Mouse (Mus musculus) stomach, embryonic 14.5 days (tissue): ENCODE results near the gene Tefm. TPM values are rescaled to one million over a fixed set of nuclear protein-coding genes. Genes with fewer than 3 reads are reported as not detected.

Experiments used
- ATAC-seq: fragments of 200-750 bp; cut with Nextera tagmentation; 2 replicates; pipeline ENCODE4 v1.8.0; 2017; ENCODE audit warnings: low read depth, moderate TSS enrichment; ENCODE audit not compliant: insufficient number of reproducible peaks, insufficient read depth, low FRiP score
- H3K27ac ChIP-seq: fragments of 300-500 bp; sonication (generic); 2 replicates; pipeline ENCODE4 v1.5.1; 2014; ENCODE audit warnings: mild to moderate bottlenecking, low read length, moderate library complexity, mixed read lengths
- H3K27me3 ChIP-seq: fragments of 300-500 bp; sonication (generic); 2 replicates; pipeline ENCODE4 v1.6.1; 2014; ENCODE audit warnings: low read length, control low read depth, mixed read lengths; ENCODE audit not compliant: control insufficient read depth, insufficient read depth
- H3K36me3 ChIP-seq: fragments of 300-500 bp; sonication (generic); 2 replicates; pipeline ENCODE4 v1.6.1; 2014; ENCODE audit warnings: mild to moderate bottlenecking, control low read depth, low read length, moderate library complexity, mixed read lengths; ENCODE audit not compliant: control insufficient read depth, insufficient read depth
- H3K4me1 ChIP-seq: fragments of 300-500 bp; sonication (generic); 2 replicates; pipeline ENCODE4 v1.6.1; 2014; ENCODE audit warnings: low read length, control low read depth, mixed read lengths; ENCODE audit not compliant: control insufficient read depth, insufficient read depth
- H3K4me2 ChIP-seq: fragments of 300-500 bp; sonication (generic); replicated peaks from 2 replicates; pipeline ENCODE4 v1.6.1; 2014; ENCODE audit warnings: low read depth, low read length, control low read depth
- H3K4me3 ChIP-seq: fragments of 300-500 bp; sonication (generic); 2 replicates; pipeline ENCODE4 v1.5.1; 2014; ENCODE audit warnings: low read depth, low read length, control low read depth
- H3K9ac ChIP-seq: fragments of 300-500 bp; sonication (generic); replicated peaks from 2 replicates; pipeline ENCODE4 v1.6.1; 2014; ENCODE audit warnings: low read depth, mild to moderate bottlenecking, control low read depth, low read length, moderate library complexity, mixed read lengths
- H3K9me3 ChIP-seq: fragments of 300-500 bp; sonication (generic); 2 replicates; pipeline ENCODE4 v1.6.1; 2016; ENCODE audit warnings: low read depth, low read length, control low read depth; ENCODE audit not compliant: control insufficient read depth
- WGBS: fragments of 180-500 bp; shearing (Covaris S2); extraction: QIAGEN DNeasy Blood & Tissue Kit; methylation state at CpG from one replicate; pipeline ENCODE4 v1.1.7; 2014; 5-methylcytosine and 5-hydroxymethylcytosine counted together
- polyA plus RNA-seq: library from polyadenylated mRNA; unstranded; fragments of >200 nt; fragmentation: Nextera tagmentation; extraction: Ambion mirVana; gene quantifications from 2 replicates; pipeline ENCODE4 v1.2.1, GENCODE M21; 2014

The Tefm gene
- polyA plus RNA-seq, 1 experiment from 2014 or later = 28.2 TPM

DNA sequence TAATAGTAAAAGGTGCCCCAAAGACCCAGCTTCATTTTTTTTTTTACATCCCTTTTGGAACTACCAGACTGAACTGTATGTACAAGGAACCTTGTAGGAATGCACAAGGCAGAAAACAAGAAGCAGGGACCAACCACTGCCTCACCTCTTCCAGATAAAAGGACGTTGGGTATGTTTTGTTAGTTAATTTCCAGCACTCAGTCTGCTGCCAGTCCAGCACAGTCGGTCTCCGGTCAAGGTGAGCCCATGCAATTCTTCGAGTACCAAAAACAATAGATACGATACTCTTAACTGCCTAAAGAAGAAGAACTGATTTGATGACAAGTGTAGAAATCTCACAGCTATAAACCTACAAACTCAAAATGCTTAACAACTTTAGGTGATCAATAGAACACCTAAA lies 4.2 kb downstream of the Tefm start:
- Histone ChIP-seq H3K27ac (no peak overlapping the region), H3K9ac (no peak overlapping the region), H3K4me3 (no peak overlapping the region), H3K4me2 (no peak overlapping the region), H3K4me1 (no peaks in the 10 kb centered on the region), H3K36me3 (peaks cover 28% of the 10 kb centered on the region), H3K27me3 (no peaks in the 10 kb centered on the region), H3K9me3 (no peaks in the 10 kb centered on the region)
- 88% methylated on average over 5 of the region's 5 CpGs for WGBS
- ATAC-seq = no peak

DNA sequence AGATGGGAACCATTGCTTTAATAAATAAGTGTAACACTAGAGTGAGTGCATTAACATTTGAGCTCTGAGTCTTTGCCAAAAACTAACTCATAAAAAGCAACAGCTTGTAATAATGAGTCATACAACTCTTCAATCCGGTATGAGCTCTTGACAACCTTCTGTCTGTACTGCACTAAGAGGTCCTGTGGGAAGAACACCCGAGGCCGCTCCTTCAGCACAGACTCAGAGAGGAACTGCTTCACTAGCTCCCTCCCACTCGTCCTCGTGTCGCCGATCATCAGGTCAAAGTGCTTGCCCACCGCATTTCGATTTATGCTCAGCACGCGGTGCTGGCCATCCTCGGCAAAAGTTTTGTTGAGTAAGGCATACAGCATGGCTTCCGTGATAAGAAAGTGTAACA lies 5.2 kb downstream of the Tefm start:
- no peaks in the 10 kb centered on the region for H3K27me3 ChIP-seq
- H3K9me3 ChIP-seq = no peaks in the 10 kb centered on the region
- peaks cover 38% of the 10 kb centered on the region for H3K36me3 ChIP-seq
- no peaks in the 10 kb centered on the region for H3K4me1 ChIP-seq
- no peak overlapping the region for H3K9ac ChIP-seq
- H3K27ac ChIP-seq = no peak overlapping the region
- no peak overlapping the region for H3K4me2 ChIP-seq
- ATAC-seq = no peak
- no peak overlapping the region for H3K4me3 ChIP-seq
- 91% methylated on average over 13 of the region's 13 CpGs for WGBS

DNA sequence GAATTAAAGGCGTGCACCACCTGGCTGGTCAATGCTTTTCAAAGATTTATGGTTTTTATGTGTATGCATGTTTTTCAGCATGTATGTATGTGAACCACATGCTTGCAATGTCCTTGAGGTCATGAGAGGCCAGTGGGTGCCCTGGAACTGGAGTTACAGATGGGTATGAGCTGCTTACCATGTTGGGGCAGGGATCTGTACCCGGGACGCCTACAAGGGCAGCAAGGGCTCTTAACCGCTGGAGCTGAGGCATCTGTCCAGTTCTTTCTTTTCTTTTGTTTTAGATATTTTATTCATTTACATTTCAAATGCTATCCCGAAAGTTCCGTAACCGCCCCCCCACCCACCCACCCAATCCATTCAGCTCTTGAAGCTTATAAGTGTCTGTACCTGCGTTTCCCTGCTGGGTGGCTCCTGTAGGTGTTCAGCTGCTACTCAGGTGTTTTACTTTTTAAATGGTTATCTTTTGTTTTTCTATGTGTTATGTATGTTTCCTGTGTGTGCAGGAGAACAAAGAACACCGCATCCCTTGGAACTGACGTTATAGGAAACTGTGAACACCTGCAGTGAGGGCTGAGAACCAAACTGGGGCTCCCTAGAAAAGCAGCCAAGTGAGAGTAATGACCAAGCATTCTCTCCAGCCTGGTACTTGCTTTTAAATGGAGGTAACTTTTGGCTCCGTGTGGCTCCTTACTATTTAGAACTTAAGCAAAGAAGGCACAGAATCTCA lies 5.9 kb downstream of the Tefm start:
- Histone ChIP-seq H3K9me3 (no peaks in the 10 kb centered on the region), H3K27me3 (no peaks in the 10 kb centered on the region), H3K4me3 (no peak overlapping the region), H3K36me3 (peaks cover 42% of the 10 kb centered on the region), H3K4me1 (no peaks in the 10 kb centered on the region), H3K9ac (no peak overlapping the region), H3K4me2 (no peak overlapping the region), H3K27ac (no peak overlapping the region)
- WGBS = 90% methylated on average over 11 of the region's 11 CpGs
- ATAC-seq = no peak

DNA sequence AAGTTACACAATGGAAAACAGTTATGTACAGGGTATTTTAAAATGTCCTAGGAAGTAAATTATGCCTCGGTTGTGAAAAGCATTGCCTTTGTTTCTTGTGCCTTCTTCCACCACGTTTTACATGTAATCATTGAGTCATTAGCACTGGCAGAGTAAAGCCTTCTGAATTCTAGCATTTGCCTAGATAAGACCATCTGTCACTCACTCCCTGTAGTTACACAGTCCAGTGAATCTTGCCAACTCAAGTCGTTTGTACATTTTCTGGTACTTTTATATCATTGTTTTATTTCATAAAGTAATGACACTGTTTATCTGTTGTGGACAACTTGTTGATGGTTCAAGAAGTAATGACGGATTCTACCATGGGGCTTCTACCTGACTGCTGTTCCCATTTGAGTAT lies 7.2 kb downstream of the Tefm start:
- Histone ChIP-seq H3K4me3 (no peak overlapping the region), H3K4me1 (no peaks in the 10 kb centered on the region), H3K9ac (no peak overlapping the region), H3K4me2 (no peak overlapping the region), H3K27ac (no peak overlapping the region), H3K27me3 (no peaks in the 10 kb centered on the region), H3K9me3 (no peaks in the 10 kb centered on the region), H3K36me3 (peaks cover 45% of the 10 kb centered on the region)
- no peak for ATAC-seq
- WGBS = 69% methylated on average over 4 of the region's 4 CpGs

DNA sequence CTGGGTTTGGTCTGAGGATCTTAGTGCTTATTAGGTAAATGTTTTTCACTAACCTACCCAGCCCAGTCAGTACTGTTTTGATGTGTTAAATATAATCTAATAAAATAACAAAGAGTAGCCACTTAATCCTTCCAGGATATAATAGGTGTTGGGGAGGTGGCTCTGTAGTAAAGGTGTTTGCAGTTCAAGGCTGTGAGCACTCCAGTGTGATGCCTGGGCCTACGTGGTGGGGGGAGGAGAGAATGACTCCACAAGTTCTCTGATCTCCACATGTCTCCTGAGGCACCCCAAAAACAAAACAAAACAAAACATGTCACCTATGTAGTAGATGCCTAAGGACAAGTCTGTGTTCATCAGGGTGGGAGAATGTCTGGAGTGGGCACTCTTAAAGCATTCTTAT lies 9.9 kb downstream of the Tefm start:
- H3K36me3 ChIP-seq = peaks cover 44% of the 10 kb centered on the region
- ATAC-seq = no peak
- WGBS = 82% methylated on average over 1 of the region's 1 CpGs

DNA sequence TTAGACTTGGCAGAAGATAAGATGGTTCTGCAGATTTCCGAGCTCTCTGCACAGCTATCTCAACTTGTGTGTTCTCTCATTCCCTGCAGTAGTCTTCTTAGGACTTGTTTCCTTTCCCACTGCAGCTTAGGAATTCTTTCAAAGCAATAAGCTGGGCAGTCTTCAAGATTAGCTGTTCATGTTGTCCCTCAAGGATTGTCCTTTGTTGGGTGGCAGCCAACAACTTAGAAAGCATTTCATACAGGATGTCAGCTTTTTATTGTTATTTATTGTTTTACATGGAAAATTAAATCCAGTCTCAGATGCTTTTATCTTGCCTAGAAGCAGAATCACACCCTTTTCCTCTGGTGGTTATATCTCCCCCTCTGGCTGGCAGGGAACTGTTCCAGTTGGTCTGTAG lies 25.6 kb downstream of the Tefm start:
- WGBS = 81% methylated on average over 1 of the region's 1 CpGs
- H3K4me2 ChIP-seq = no peak overlapping the region
- peaks cover 45% of the 10 kb centered on the region for H3K36me3 ChIP-seq
- H3K4me1 ChIP-seq = no peaks in the 10 kb centered on the region
- no peak overlapping the region for H3K9ac ChIP-seq
- H3K9me3 ChIP-seq = no peaks in the 10 kb centered on the region
- no peak for ATAC-seq
- no peak overlapping the region for H3K27ac ChIP-seq
- H3K27me3 ChIP-seq = no peaks in the 10 kb centered on the region
- no peak overlapping the region for H3K4me3 ChIP-seq

More for the DNA sequence above, 9.9 kb downstream of the Tefm start:
- Histone ChIP-seq H3K27ac (no peak overlapping the region), H3K4me1 (no peaks in the 10 kb centered on the region), H3K27me3 (no peaks in the 10 kb centered on the region), H3K9me3 (no peaks in the 10 kb centered on the region), H3K4me2 (no peak overlapping the region), H3K4me3 (no peak overlapping the region), H3K9ac (no peak overlapping the region)

DNA sequence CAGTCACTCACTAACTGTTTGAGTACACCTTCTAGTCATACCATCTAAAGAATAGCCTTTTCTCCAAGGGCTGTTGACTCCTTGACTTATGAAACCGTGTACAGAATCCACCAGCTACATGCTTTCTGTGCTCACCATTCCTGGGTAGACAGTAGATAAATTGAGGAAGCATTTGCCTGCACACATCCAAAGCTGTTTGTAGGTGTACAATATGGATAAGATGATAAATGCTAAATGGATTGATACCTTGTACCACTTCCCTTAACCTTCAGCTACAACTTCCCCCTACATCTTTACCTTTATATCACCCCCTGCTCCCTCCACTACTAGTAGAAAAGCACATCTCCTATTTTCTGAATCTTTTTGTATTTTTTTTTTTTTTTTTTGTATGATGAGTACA lies 37.6 kb downstream of the Tefm start:
- Histone ChIP-seq H3K36me3 (peaks cover 42% of the 10 kb centered on the region), H3K27ac (no peak overlapping the region), H3K4me2 (no peak overlapping the region), H3K9ac (no peak overlapping the region), H3K9me3 (no peaks in the 10 kb centered on the region), H3K4me1 (no peaks in the 10 kb centered on the region), H3K27me3 (no peaks in the 10 kb centered on the region), H3K4me3 (no peak overlapping the region)
- ATAC-seq = no peak
- WGBS = 77% methylated on average over 1 of the region's 1 CpGs

DNA sequence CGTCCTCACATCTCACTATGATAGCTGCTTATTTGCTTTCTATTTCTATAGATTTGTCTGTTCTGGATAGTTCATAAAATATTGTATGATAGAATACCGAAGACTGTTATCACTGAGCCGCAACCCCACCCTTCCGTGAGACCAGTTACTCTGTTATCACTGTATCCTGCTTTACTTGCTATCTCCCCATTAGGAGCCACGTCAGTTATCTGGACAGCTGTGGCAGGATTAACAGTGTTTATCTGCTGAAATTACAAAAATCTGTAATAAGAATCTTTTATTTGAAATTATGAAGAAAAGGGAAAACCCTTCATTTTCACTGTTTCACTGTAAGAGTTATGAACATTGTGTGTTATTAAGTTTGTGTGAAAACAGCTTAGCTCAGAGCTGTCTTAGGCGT lies 40.7 kb downstream of the Tefm start:
- WGBS = 92% methylated on average over 6 of the region's 6 CpGs
- no peak for ATAC-seq
- peaks cover 38% of the 10 kb centered on the region for H3K36me3 ChIP-seq

DNA sequence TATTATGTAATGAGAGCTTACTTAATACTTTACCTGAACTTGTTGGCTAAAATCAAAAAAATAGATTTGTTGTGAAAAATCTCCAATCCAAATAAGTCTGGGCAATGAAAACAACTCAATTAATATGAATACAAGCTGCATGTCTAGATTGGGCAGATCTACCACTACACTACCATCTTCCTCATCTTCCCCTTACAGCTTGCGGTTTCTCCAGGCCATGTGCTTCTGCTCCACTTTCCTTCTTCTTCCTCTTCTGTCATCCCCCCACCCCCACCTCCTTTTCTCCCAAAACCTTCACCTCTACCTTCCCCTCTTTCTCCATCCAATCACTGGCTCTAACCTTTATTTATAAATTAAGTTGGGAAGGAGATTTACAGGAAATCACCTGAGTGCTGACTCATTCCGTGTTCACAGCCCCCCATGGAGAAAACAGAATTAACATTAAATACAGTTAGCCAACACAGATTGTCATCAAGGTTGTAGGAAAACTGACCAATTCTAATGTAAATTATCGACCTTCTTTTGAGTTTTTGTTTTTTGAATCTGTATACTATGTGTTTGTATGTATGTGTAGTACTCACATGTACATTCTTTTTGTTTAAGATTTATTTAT lies 43.4 kb downstream of the Tefm start:
- 89% methylated on average over 3 of the region's 3 CpGs for WGBS
- peaks cover 24% of the 10 kb centered on the region for H3K36me3 ChIP-seq

More for the DNA sequence above, 40.7 kb downstream of the Tefm start:
- Histone ChIP-seq H3K9ac (no peak overlapping the region), H3K4me1 (no peaks in the 10 kb centered on the region), H3K27ac (no peak overlapping the region), H3K9me3 (no peaks in the 10 kb centered on the region), H3K4me2 (no peak overlapping the region), H3K27me3 (no peaks in the 10 kb centered on the region), H3K4me3 (no peak overlapping the region)

More for the DNA sequence above, 43.4 kb downstream of the Tefm start:
- no peaks in the 10 kb centered on the region for H3K27me3 ChIP-seq
- no peak overlapping the region for H3K4me2 ChIP-seq
- H3K4me3 ChIP-seq = no peak overlapping the region
- H3K4me1 ChIP-seq = no peaks in the 10 kb centered on the region
- H3K9ac ChIP-seq = no peak overlapping the region
- H3K27ac ChIP-seq = no peak overlapping the region
- no peaks in the 10 kb centered on the region for H3K9me3 ChIP-seq
- ATAC-seq = no peak
